Mouse (Mus musculus) kidney, embryonic 14.5 days (tissue): ENCODE data around the gene Arl10. TPM values are rescaled to one million over a fixed set of nuclear protein-coding genes. Genes with fewer than 3 reads are reported as not detected.

Source experiments
- ATAC-seq: fragments of 200-750 bp; cut with Nextera tagmentation; 2 replicates; pipeline ENCODE4 v1.8.0; 2017; ENCODE audit warnings: moderate number of reproducible peaks, mild to moderate bottlenecking, moderate TSS enrichment, moderate library complexity; ENCODE audit not compliant: low FRiP score, low TSS enrichment
- H3K27ac ChIP-seq: fragments of 300-500 bp; sonication (generic); 2 replicates; pipeline ENCODE4 v1.5.1; 2014; ENCODE audit warnings: low read depth, mild to moderate bottlenecking, low read length, moderate library complexity, mixed read lengths
- H3K27me3 ChIP-seq: fragments of 300-500 bp; sonication (generic); 2 replicates; pipeline ENCODE4 v1.6.1; 2014; ENCODE audit warnings: mild to moderate bottlenecking, low read length; ENCODE audit not compliant: control insufficient read depth, insufficient read depth
- H3K36me3 ChIP-seq: fragments of 300-500 bp; sonication (generic); 2 replicates; pipeline ENCODE4 v1.6.1; 2014; ENCODE audit warnings: low read length, mixed read lengths; ENCODE audit not compliant: control insufficient read depth, insufficient read depth
- H3K4me1 ChIP-seq: fragments of 300-500 bp; sonication (generic); 2 replicates; pipeline ENCODE4 v1.6.1; 2014; ENCODE audit warnings: low read length, mixed read lengths; ENCODE audit not compliant: control insufficient read depth, insufficient read depth
- H3K4me2 ChIP-seq: fragments of 300-500 bp; sonication (generic); replicated peaks from 2 replicates; pipeline ENCODE4 v1.6.1; 2014; ENCODE audit warnings: low read depth, mild to moderate bottlenecking, low read length
- H3K4me3 ChIP-seq: fragments of 300-500 bp; sonication (generic); 2 replicates; pipeline ENCODE4 v1.5.1; 2014; ENCODE audit warnings: mild to moderate bottlenecking, low read length
- H3K9ac ChIP-seq: fragments of 300-500 bp; sonication (generic); 2 replicates; pipeline ENCODE4 v1.6.1; 2014; ENCODE audit warnings: low read depth, mild to moderate bottlenecking, low read length, moderate library complexity
- H3K9me3 ChIP-seq: fragments of 300-500 bp; sonication (generic); 2 replicates; pipeline ENCODE4 v1.6.1; 2016; ENCODE audit warnings: low read length; ENCODE audit not compliant: control insufficient read depth
- WGBS: fragments of 180-500 bp; shearing (Covaris S2); extraction: QIAGEN DNeasy Blood & Tissue Kit; methylation state at CpG from one replicate; pipeline ENCODE4 v1.1.7; 2014; 5-methylcytosine and 5-hydroxymethylcytosine counted together
- microRNA-seq: library from miRNA; unstranded; fragments of <30 nt; microRNA quantifications from one replicate; pipeline ENCODE4, GENCODE M21; 2016
- polyA plus RNA-seq: library from polyadenylated mRNA; unstranded; fragments of >200 nt; fragmentation: Nextera tagmentation; extraction: Ambion mirVana; gene quantifications from 2 replicates; pipeline ENCODE4 v1.2.1, GENCODE M21; 2014

Gene Arl10
- polyA plus RNA-seq, 1 experiment from 2014 or later: 33.5 TPM

GRCm38 (mm10) chr13:54616307-54616706 lies 41.5 kb downstream of the Arl10 start:
- ATAC-seq: no peak
- Histone ChIP-seq H3K4me2 (no peak overlapping the region), H3K27me3 (no peaks in the 10 kb centered on the region), H3K4me3 (no peak overlapping the region), H3K9ac (no peak overlapping the region), H3K36me3 (no peaks in the 10 kb centered on the region), H3K4me1 (no peaks in the 10 kb centered on the region), H3K27ac (no peak overlapping the region), H3K9me3 (no peaks in the 10 kb centered on the region)
- 81% methylated on average over 8 of the region's 8 CpGs for WGBS

GRCm38 (mm10) chr13:54616998-54617397 lies 42.2 kb downstream of the Arl10 start:
- Histone ChIP-seq H3K9me3 (no peaks in the 10 kb centered on the region), H3K36me3 (no peaks in the 10 kb centered on the region), H3K4me2 (no peak overlapping the region), H3K27me3 (no peaks in the 10 kb centered on the region), H3K4me3 (no peak overlapping the region), H3K9ac (no peak overlapping the region), H3K27ac (no peak overlapping the region), H3K4me1 (no peaks in the 10 kb centered on the region)
- 59% methylated on average over 6 of the region's 6 CpGs for WGBS
- ATAC-seq: no peak

GRCm38 (mm10) chr13:54621155-54621932 lies 46.5 kb downstream of the Arl10 start, which contains the start of gene Faf2:
Gene Faf2, plus strand, starts transcription at chr13:54621784.
- no peaks in the 10 kb centered on the region for H3K36me3 ChIP-seq
- peak; percentile 98 for ATAC-seq
- 12% methylated on average over 44 of the region's 44 CpGs for WGBS
- H3K4me1 ChIP-seq: 0 out of 2 replicates have a peak, but pooled peaks cover 12% of the 10 kb centered on the region
- peak within 1 kb of the TSS; percentile 96 for H3K4me3 ChIP-seq
- H3K9me3 ChIP-seq: no peaks in the 10 kb centered on the region
- peak within 1 kb of the TSS; percentile 78 for H3K4me2 ChIP-seq
- peak within 1 kb of the TSS; percentile 95 for H3K9ac ChIP-seq
- H3K27ac ChIP-seq: peak within 1 kb of the TSS; percentile 87
- H3K27me3 ChIP-seq: no peaks in the 10 kb centered on the region

GRCm38 (mm10) chr13:54621960-54622521 lies 47.2 kb downstream of the Arl10 start:
- Histone ChIP-seq H3K4me2 (peak overlapping the region; percentile 78), H3K9me3 (no peaks in the 10 kb centered on the region), H3K27me3 (no peaks in the 10 kb centered on the region), H3K36me3 (no peaks in the 10 kb centered on the region), H3K4me3 (peak overlapping the region; percentile 96), H3K9ac (peak overlapping the region; percentile 95), H3K4me1 (0 out of 2 replicates have a peak, but pooled peaks cover 12% of the 10 kb centered on the region), H3K27ac (peak overlapping the region; percentile 87)
- ATAC-seq: peak; percentile 55
- WGBS: 1% methylated on average over 23 of the region's 27 CpGs

- Histone ChIP-seq H3K36me3 (peaks cover 9% of the 10 kb centered on the region; the same call in 1 of the 2 replicates), H3K4me3 (no peak overlapping the region), H3K27me3 (no peaks in the 10 kb centered on the region), H3K4me1 (no peaks in the 10 kb centered on the region), H3K4me2 (no peak overlapping the region), H3K9me3 (no peaks in the 10 kb centered on the region), H3K27ac (no peak overlapping the region), H3K9ac (no peak overlapping the region)
- 80% methylated on average over 4 of the region's 4 CpGs for WGBS
- ATAC-seq: no peak
These were observed 54.3 kb downstream of the Arl10 start for GRCm38 (mm10) chr13:54629128-54629527.

Small RNA genes lying within 50 kb of the gene (microRNA-seq; reads per million reads assigned to microRNA genes)
- not detected for gene Gm24195

Other genes starting within 250 kb of the Arl10 start
- 4.5 and 6.4 TPM in 2 replicates for gene Cplx2, start 203.7 kb upstream of the Arl10 start, polyA plus RNA-seq
- gene Thoc3, start 106.2 kb upstream of the Arl10 start, polyA plus RNA-seq: 142 and 151 TPM in 2 replicates
- 14.0 and 17.9 TPM in 2 replicates for gene Simc1, start 71.2 kb upstream of the Arl10 start, polyA plus RNA-seq
- 96.7 and 158 TPM in 2 replicates for gene 4833439L19Rik, start 9.6 kb upstream of the Arl10 start, polyA plus RNA-seq
- 78.6 and 88.6 TPM in 2 replicates for gene Nop16, start 15.1 kb downstream of the Arl10 start, polyA plus RNA-seq
- 203 and 224 TPM in 2 replicates for gene Higd2a, start 15.2 kb downstream of the Arl10 start, polyA plus RNA-seq
- gene Cltb, start 36.3 kb downstream of the Arl10 start, polyA plus RNA-seq: 36.3 TPM in 2 replicates
- gene Faf2, start 46.8 kb downstream of the Arl10 start, polyA plus RNA-seq: 87.5 and 126 TPM in 2 replicates
- gene Rnf44, start 118.9 kb downstream of the Arl10 start, polyA plus RNA-seq: 74.0 and 92.7 TPM in 2 replicates
- gene Cdhr2, start 126.4 kb downstream of the Arl10 start, polyA plus RNA-seq: 1.2 and 1.9 TPM in 2 replicates
- 0.31 and 0.41 TPM in 2 replicates for gene Gprin1, start 174.9 kb downstream of the Arl10 start, polyA plus RNA-seq
- gene Sncb, start 191.6 kb downstream of the Arl10 start, polyA plus RNA-seq: not detected in 2 replicates
- not detected in 2 replicates for gene Eif4e1b, start 209.0 kb downstream of the Arl10 start, polyA plus RNA-seq
- 5.2 and 6.4 TPM in 2 replicates for gene Tspan17, start 214.4 kb downstream of the Arl10 start, polyA plus RNA-seq